Mouse (Mus musculus): ENCODE data around the gene Vps35l.

The Vps35l gene

DNA sequence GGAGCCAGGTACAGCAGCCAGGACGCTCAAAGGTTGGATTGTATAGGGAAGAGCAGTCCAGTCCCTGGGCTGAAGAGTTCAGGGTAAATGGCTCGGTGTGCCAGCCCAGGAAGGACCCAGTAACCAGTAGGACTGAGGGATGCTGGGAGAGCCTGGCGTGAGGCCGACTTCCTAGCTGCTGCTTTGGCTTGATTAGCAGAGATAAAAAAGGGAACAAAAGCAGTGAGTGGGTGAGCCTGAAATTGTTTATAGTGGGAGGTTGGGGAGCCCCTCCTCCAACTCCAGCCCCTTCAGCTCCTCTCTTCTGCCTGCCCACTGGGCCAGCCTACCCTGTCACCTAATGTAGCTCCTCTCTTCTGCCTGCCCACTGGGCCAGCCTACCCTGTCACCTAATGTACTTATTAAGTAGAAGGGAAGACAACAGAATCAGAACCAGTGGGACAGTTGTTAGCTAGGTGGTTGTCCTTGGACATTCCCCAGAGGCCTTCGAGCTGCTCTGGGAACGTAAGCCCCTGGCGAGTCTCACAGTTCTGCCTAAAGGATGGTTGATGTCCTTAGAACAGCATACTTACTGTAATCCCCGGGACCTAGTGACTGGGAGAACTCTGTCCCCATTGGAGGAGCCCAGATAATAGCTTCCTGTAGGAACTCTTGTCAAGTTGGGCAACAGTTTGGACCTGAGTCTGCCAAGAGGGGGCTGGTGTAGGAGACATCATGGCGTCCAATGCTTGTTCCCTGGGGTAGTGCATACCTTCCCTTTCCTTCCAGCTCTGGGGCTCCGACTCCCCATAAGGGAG is 37.8 kb downstream of the Vps35l start:
- no peak for DNase-seq (ENCODE audit: low spot score)

DNA sequence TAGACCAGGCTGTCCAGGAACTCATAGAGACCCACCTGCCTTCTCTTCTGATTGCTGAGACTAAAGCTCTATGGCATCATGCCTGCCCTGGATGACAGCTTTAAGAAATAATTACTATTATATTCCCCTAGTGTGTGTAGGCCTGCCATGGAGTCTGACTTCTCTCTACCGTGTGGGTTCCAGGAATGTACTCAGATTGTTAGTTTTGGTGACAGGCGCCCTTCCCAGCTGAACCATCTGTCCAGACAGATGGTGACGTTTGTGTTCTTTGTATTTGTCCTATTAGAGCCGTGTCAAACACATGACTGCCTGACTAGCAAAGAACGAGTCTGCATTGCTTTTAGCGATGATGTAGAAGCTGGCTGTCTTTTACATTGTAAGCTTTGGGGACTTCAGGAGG is 38.5 kb downstream of the Vps35l start:
- no peak for DNase-seq (ENCODE audit: low spot score)

GRCm38 (mm10) chr7:118783305-118784001 is 43.4 kb downstream of the Vps35l start:
- DNase-seq (ENCODE audit: low spot score), result no peak

- no peak for DNase-seq (ENCODE audit: low spot score)
These were observed 46.1 kb downstream of the Vps35l start for GRCm38 (mm10) chr7:118786091-118786490.

GRCm38 (mm10) chr7:118787326-118787725 is 47.3 kb downstream of the Vps35l start:
- no peak for DNase-seq (ENCODE audit: low spot score)

DNA sequence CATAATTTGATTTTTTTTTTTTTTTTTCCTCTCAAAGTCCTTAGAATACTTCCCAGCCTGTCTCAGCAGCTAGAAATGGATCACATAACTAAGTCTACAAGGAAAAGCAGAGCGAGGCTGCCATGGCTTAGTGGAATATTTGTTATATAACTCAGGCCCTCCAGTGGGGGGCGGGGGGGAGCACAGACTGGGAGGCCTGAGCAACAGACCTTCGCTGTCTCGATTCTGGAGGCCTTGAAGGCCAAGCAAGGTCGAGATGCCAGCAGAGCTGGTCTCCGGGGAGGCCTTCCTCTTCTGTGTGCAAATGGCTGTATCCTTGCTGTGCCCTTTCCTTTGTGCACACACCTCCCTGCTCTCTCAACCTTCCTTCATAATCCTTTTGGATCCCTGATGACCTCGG is 48.5 kb downstream of the Vps35l start:
- no peak for DNase-seq (ENCODE audit: low spot score)

- DNase-seq (ENCODE audit: low spot score), result no peak
These were observed 50.3 kb downstream of the Vps35l start for GRCm38 (mm10) chr7:118790292-118790691.

DNA sequence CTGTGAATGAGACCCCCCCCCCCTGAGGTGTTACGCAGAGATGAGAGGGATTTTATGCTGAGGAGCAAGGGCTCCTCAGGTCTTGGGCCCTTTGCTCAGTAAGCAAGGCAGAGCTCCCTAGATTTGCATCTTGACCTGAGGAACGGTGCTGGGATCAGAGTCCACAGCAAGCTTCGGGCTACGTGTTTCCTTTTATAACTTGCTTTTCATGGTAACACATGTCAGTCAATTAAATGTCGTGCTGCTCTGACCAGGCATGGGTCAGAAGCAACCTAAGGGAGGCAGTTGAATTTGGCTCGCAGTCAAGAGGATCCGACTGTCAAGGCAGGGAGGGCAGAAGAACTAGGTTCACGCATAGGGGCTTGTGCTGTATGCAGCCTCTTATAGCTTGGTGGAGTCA is 53.9 kb downstream of the Vps35l start:
- DNase-seq (ENCODE audit: low spot score), result peak; percentile 32

DNA sequence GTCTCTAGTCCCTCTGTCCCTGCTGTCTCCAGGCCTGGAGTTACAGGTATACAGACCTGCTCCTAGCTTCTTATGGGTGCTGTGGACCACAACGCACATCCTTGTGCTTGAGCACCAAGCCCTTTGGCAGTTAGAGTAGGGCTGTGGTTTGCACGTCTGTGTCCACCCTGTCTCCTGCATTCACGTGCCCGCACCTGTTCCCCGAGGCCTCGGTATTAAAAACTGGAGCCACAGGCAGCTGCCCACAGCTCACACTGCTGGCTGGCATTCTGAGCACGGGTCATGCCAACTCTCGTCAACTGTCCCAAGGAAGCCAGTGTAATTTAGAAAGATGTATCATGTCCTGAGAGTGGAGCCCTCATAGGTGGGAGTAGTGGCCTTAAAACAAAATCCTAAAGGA is 55.8 kb downstream of the Vps35l start:
- DNase-seq (ENCODE audit: low spot score), result no peak

DNA sequence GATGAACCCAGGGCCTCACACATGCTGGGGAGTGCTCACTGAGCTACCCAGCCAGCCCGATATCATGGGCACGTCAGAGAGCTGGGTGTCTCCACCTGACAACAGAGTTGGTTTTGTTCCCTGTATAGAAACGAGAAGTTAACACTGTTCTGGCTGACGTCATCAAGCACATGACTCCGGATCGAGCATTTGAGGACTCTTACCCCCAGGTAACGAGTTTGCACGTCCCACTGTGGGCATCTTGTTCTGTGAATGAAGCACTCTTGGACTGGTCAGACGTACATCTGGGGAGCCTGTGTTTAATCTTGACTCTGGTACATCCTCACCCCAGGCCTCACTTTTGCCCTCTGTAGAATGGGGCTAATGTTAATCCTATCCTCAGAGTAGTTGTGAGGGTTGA is 56.8 kb downstream of the Vps35l start:
- no peak for DNase-seq (ENCODE audit: low spot score)

DNA sequence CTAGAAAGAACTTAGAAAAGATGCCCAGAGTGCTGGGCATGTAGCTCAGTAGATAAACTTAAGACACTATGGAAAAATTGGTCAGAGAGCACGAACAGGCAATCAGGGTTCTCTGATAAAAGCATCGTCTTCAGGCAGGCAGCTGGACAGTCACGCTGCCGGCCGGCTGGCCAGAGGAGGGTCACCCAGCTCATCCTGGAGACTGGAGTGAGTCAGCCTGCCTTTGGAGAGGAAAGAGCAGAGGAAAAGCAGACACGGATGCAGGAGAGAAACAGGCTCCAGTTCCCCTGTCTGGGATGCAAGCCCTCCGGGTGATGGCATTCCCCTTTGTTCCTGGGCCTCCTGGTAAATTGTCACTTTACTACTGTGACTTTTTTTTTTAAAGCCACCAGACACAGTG is 57.6 kb downstream of the Vps35l start:
- no peak for DNase-seq (ENCODE audit: low spot score)

DNA sequence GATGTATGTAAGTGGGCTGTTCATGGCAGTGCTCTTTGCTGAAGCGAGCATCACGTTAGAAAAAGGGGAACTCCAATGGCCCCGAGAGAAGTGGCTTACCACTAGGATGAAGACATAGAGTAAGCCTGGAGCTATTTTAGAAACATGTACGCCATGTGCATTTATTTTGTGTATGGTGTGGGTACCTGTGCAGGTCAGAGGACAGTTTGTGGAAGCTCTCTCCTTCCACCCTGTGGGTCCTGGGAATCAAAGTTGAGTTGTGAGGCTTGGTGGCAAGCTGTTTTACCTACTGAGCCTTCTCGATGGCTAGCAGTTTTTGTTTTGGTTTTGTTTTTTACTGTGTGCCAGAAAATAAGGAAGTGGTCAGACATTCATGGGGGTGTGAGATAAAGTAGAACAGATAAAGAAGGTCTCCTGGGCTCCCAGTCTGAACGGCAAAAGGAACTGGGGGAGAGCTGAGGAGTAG is 58.1 kb downstream of the Vps35l start:
- no peak for DNase-seq (ENCODE audit: low spot score)

DNA sequence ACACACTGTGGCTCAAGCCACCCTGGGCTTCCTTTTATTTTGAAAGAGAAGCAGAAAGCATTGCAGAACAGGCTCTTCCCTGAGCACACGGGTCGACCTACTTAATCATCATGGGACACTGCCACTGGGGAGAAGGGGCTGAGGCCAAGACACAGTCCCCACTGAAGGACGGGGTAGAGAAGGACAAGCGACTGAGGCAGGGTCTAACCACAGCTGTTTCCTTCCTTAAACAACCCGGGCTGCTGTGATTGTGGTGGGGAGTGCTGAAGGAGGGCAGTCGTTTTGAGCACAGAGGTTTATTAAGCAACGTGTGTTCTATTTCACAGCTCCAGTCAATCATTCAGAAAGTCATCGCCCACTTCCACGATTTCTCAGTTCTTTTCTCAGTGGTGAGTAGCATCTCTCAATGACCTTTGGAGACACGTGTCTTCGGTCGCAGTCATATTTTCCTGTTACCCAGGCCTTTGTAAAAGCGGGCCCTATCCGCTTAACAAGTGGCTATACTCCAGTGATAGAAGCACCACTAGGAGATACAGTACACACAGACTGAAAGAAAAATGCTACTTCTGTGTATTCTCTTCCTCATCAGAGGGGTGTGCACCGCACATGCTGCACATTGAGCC is 60.2 kb downstream of the Vps35l start:
- no peak for DNase-seq (ENCODE audit: low spot score)

GRCm38 (mm10) chr7:118801791-118802190 is 61.8 kb downstream of the Vps35l start:
- DNase-seq (ENCODE audit: low spot score), result no peak

DNA sequence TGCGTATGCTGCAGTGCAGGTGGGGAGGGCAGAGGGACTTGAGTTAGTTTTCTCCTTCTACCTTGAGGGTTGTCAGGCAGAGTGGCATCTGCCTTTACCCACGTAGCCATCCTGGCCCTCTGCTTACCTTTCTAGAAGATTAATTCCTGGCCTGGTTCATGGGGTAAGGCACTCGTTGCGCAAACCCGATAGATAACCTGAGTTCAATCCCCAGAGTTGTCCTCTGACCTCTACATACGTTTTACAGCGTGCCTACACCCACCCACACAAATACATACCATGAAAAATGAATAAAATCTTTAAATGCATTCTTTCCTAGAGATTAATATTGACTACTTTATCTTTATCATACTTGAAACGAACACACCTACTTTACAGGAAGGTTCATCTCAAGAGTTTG is 63.4 kb downstream of the Vps35l start:
- no peak for DNase-seq (ENCODE audit: low spot score)

DNA sequence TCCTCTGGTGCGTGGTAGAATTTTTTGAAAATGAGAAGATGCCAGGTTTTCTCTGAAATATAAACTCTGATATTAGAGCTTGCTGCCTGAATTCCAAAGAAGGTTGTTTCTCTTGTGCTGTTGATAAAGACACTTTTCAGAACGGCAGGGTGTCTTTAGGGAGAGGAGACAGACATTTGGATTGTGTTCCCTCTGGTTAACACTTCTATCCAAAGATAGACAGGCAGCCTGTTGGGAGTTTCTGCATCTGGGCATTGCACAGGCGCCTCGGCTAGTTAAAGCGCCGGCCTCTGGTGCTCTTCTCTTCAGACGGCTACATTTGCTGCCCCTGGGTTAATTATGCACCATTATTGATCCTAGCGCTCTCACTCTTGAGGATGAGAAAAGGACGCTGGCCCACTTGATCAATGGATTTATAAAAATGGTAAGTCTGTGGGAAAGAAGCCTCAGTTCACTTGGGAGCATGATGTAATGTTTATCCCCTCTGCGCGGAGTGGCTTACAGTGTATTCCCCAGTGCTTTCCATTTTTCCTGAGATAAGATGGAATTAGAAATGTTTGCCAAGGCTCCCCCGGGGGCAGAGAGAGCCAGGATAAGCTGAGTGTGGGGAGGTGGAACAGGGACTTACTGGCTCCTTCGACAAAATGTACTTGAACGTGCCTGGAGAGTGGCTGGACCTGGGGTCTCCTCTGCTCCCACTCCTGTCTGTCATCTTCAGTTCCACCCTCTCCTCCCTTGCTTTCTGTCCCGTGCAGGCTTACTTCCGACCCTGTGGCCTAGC is 66.8 kb downstream of the Vps35l start:
- DNase-seq (ENCODE audit: low spot score), result no peak

DNA sequence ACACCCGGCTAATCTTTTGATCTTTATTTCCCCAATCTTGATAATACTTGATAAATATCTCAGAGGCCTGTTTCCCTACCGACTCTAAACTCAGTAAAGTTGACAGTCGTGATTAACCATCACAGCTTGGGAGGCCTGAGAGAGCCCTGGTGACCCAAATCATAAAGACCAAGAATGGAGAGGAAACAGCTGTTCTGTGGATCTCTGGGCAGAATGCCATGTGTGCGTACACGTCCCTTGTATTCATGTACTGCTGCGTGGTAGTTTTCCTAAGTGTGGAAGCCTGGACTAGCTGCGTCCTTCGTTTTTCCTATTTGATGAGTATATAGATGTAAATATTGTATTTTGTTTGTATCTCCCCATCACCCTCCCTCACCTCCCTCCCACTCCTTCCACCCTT is 67.9 kb downstream of the Vps35l start:
- DNase-seq (ENCODE audit: low spot score), result no peak

- peak; percentile 56 for DNase-seq (ENCODE audit: low spot score)
These were observed 71.5 kb downstream of the Vps35l start for GRCm38 (mm10) chr7:118811407-118812106.

DNA sequence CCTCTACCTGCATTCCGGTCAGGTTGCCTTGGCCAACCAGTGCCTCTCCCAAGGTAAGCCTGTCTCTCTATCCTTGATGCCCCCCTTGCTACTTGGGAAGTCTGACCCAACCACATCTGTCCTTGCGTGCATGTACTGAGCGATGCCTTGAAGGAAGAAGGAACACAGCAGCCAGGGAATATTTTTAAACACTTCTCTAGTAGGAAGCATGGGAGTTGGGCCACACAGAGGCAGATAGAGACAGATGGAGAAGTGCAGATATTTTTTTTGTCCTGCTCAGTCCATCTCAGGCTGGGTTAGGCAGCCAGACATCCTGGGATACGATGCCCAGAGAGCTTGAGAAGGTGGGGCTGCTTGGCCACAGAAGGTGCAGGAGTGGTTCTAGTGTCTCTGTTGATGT is 73.6 kb downstream of the Vps35l start:
- no peak for DNase-seq (ENCODE audit: low spot score)

GRCm38 (mm10) chr7:118816275-118816674 is 76.2 kb downstream of the Vps35l start:
- no peak for DNase-seq (ENCODE audit: low spot score)

- DNase-seq (ENCODE audit: low spot score), result no peak
These were observed 77.7 kb downstream of the Vps35l start for GRCm38 (mm10) chr7:118817741-118818140.

DNA sequence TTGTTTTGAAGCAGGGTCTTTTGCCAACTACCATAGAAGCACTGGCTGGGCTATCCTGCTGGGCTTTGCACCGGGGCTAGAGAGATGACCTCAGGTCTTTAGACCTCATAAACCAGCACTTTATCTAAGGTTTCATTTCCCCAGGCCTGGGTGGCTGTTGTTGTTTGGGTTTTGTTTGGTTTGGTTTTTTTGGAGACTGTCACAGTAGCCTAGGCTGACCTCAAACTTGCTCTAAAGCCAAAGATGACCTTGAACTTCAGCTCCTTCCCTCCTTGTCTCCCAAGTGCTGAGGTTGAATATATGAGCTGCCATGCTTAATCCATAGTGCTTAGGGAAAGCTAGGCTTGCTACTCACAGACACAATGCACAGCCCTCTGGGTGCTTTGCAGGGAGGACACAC is 79.6 kb downstream of the Vps35l start:
- DNase-seq (ENCODE audit: low spot score), result no peak
